Comparison of ENCODE assay signal across 8 mouse cellular contexts in genomic region chr17:56511707-56512090, GRCm38 (mm10). TPM values are rescaled to one million over a fixed set of nuclear protein-coding genes. Genes with fewer than 3 reads are reported as not detected.
DNase-seq lines count a peak whose midpoint lies in the region; ATAC-seq and TF ChIP-seq lines count a peak whose summit lies in the region.
"Had no signal": no experiment of that assay in that cellular context is flagged by ENCODE, and none has a peak within 500 bp of the region (broad histone marks: within the 10 kb centered on the region; RNA-seq: fewer than 3 reads in every experiment).

No protein-coding gene starts in this region.

- 25% methylated on average over 23 of the region's 29 CpGs for WGBS in lung, embryonic 16.5 days
- 28% methylated on average over 29 of the region's 29 CpGs for WGBS in forebrain, embryonic 15.5 days
- 29% methylated on average over 29 of the region's 29 CpGs for WGBS in limb, embryonic 11.5 days
- WGBS in small intestine, adult 2 months, result 24% methylated on average over 29 of the region's 29 CpGs

- H3K27me3 ChIP-seq in lung, embryonic 16.5 days (ENCODE audit: control insufficient read depth, insufficient read depth, low read depth, low read length), result peaks cover 43% of the 10 kb centered on the region
- H3K27me3 ChIP-seq in forebrain, embryonic 15.5 days, result no peaks in the 10 kb centered on the region
- peaks cover 50% of the 10 kb centered on the region for H3K27me3 ChIP-seq in limb, embryonic 11.5 days (ENCODE audit: control insufficient read depth, insufficient read depth, low read length)
- H3K27me3 ChIP-seq in small intestine, adult 2 months (ENCODE audit: control insufficient read depth, insufficient read depth, low read length), result peaks cover 35% of the 10 kb centered on the region

- peak overlapping the region; percentile 34 for H3K4me3 ChIP-seq in lung, embryonic 16.5 days (ENCODE audit: low read length)
- peak overlapping the region; percentile 28 for H3K4me3 ChIP-seq in forebrain, embryonic 15.5 days
- peak overlapping the region; percentile 20 for H3K4me3 ChIP-seq in limb, embryonic 11.5 days (ENCODE audit: low read depth, low read length)
- peak overlapping the region; percentile 27 for H3K4me3 ChIP-seq in small intestine, adult 2 months (ENCODE audit: low read depth, low read length)
- H3K4me3 ChIP-seq: layer of hippocampus, adult 2 months had no signal

- no peak for DNase-seq in lung, adult 18-20 months
- DNase-seq in limb, embryonic 11.5 days (ENCODE audit: low spot score), result no peak
- no peak for DNase-seq in ovary, postnatal 36 days (ENCODE audit: low spot score)
- no peak for DNase-seq in layer of hippocampus, postnatal 14 days (ENCODE audit: low spot score in 2 of 2)

- peaks cover 5% of the 10 kb centered on the region; the same call in 1 of the 2 replicates for H3K9me3 ChIP-seq in lung, embryonic 16.5 days (ENCODE audit: control insufficient read depth, low read length)
- no peaks in the 10 kb centered on the region for H3K9me3 ChIP-seq in forebrain, embryonic 15.5 days
- peaks cover 6% of the 10 kb centered on the region; the same call in 1 of the 2 replicates for H3K9me3 ChIP-seq in limb, embryonic 11.5 days (ENCODE audit: control insufficient read depth, low read length)

- TF ChIP-seq CTCF in small intestine, adult 2 months (IDR thresholded peaks at IDR 0.05; ENCODE audit: extremely low read depth, insufficient read length, insufficient replicate concordance, low read depth, low read length), result no peak

- H3K36me3 ChIP-seq in lung, embryonic 16.5 days (ENCODE audit: control insufficient read depth, insufficient read depth, low read length), result no peaks in the 10 kb centered on the region
- H3K36me3 ChIP-seq in forebrain, embryonic 15.5 days, result no peaks in the 10 kb centered on the region
- H3K36me3 ChIP-seq in limb, embryonic 11.5 days (ENCODE audit: control insufficient read depth, insufficient read depth, low read length), result no peaks in the 10 kb centered on the region
- H3K36me3 ChIP-seq in small intestine, adult 2 months (ENCODE audit: control insufficient read depth, insufficient read depth, low read length), result no peaks in the 10 kb centered on the region

- no peak for TF ChIP-seq POLR2A in small intestine, adult 2 months (IDR thresholded peaks at IDR 0.05; ENCODE audit: low read depth, low read length)

- no peak for ATAC-seq in lung, embryonic 16.5 days (ENCODE audit: low read depth)
- no peak for ATAC-seq in forebrain, embryonic 15.5 days (replicated peaks)
- no peak for ATAC-seq in limb, embryonic 11.5 days (ENCODE audit: insufficient number of reproducible peaks, low FRiP score, low TSS enrichment, low read depth)

- no peak overlapping the region for H3K27ac ChIP-seq in lung, embryonic 16.5 days (ENCODE audit: low read length)
- H3K27ac ChIP-seq in forebrain, embryonic 15.5 days (replicated peaks), result peak overlapping the region; percentile 96
- H3K27ac ChIP-seq in limb, embryonic 11.5 days (replicated peaks; ENCODE audit: low read depth, low read length), result no peak overlapping the region
- H3K27ac ChIP-seq in small intestine, adult 2 months (ENCODE audit: insufficient read depth, low read depth, low read length), result no peak overlapping the region

- peaks cover 20% of the 10 kb centered on the region for H3K4me1 ChIP-seq in lung, embryonic 16.5 days (replicated peaks; ENCODE audit: control insufficient read depth, insufficient read depth, low read length)
- peaks cover 70% of the 10 kb centered on the region for H3K4me1 ChIP-seq in forebrain, embryonic 15.5 days
- peaks cover 15% of the 10 kb centered on the region; the same call in 1 of the 2 replicates for H3K4me1 ChIP-seq in limb, embryonic 11.5 days (ENCODE audit: control insufficient read depth, insufficient read depth, low read length)
- H3K4me1 ChIP-seq in small intestine, adult 2 months (ENCODE audit: control insufficient read depth, insufficient read depth, insufficient read length, low read length), result peaks cover 23% of the 10 kb centered on the region

- peak overlapping the region; percentile 48 for H3K4me2 ChIP-seq in lung, embryonic 16.5 days (ENCODE audit: low read depth, low read length)
- peak overlapping the region; percentile 46 for H3K4me2 ChIP-seq in forebrain, embryonic 15.5 days (replicated peaks)
- peak overlapping the region; percentile 20; the same call in 1 of the 2 replicates for H3K4me2 ChIP-seq in limb, embryonic 11.5 days (ENCODE audit: low read depth, severe bottlenecking)

- peak overlapping the region; percentile 21; the same call in 1 of the 2 replicates for H3K9ac ChIP-seq in lung, embryonic 16.5 days (ENCODE audit: low read length)
- peak overlapping the region; percentile 27; the same call in 1 of the 2 replicates for H3K9ac ChIP-seq in forebrain, embryonic 15.5 days (replicated peaks)
- H3K9ac ChIP-seq in limb, embryonic 11.5 days (ENCODE audit: low read length), result no peak overlapping the region

RNA-seq across cellular contexts. Expression of gene Znrf4, which starts 0.5 kb away (rescaled TPM):
- not detected in 2 replicates for polyA plus RNA-seq in lung, embryonic 16.5 days (2015; fragmentation: Nextera tagmentation; extraction: Ambion mirVana)
- polyA plus RNA-seq in forebrain, embryonic 15.5 days (2015; fragmentation: Nextera tagmentation; extraction: Ambion mirVana), result 0.14 and 0.36 TPM in 2 replicates
- polyA plus RNA-seq in limb, embryonic 11.5 days (2014; fragmentation: Nextera tagmentation; extraction: Ambion mirVana), result not detected in 2 replicates
- polyA plus RNA-seq in small intestine, adult 2 months (2012; rRNA removed), result not detected in 2 replicates
- not detected for total RNA-seq in layer of hippocampus, postnatal 14 days (2021)
- total RNA-seq: layer of hippocampus, adult 2 months had no signal

RNA-seq across cellular contexts. Expression of gene Ptprs, which starts 35.4 kb away (rescaled TPM):
- 59.1 and 59.9 TPM in 2 replicates for polyA plus RNA-seq in lung, embryonic 16.5 days (2015; fragmentation: Nextera tagmentation; extraction: Ambion mirVana)
- 375 and 409 TPM in 2 replicates for polyA plus RNA-seq in forebrain, embryonic 15.5 days (2015; fragmentation: Nextera tagmentation; extraction: Ambion mirVana)
- 82.5 and 86.2 TPM in 2 replicates for polyA plus RNA-seq in limb, embryonic 11.5 days (2014; fragmentation: Nextera tagmentation; extraction: Ambion mirVana)
- 42.5 and 54.1 TPM in 2 replicates for polyA plus RNA-seq in small intestine, adult 2 months (2012; rRNA removed)
- total RNA-seq in layer of hippocampus, postnatal 14 days (2021), result 100 to 1,000 TPM; 771 to 772 TPM

RNA-seq across cellular contexts. Expression of gene Gm20219, which starts 42.5 kb away (rescaled TPM):
- polyA plus RNA-seq in lung, embryonic 16.5 days (2015; fragmentation: Nextera tagmentation; extraction: Ambion mirVana), result 4.8 and 4.9 TPM in 2 replicates
- 1.5 TPM in 2 replicates for polyA plus RNA-seq in forebrain, embryonic 15.5 days (2015; fragmentation: Nextera tagmentation; extraction: Ambion mirVana)
- 0.73 and 0.84 TPM in 2 replicates for polyA plus RNA-seq in limb, embryonic 11.5 days (2014; fragmentation: Nextera tagmentation; extraction: Ambion mirVana)
- 2.7 TPM in 2 replicates for polyA plus RNA-seq in small intestine, adult 2 months (2012; rRNA removed)
- 1 to 10 TPM; 1.9 to 2.1 TPM for total RNA-seq in layer of hippocampus, postnatal 14 days (2021)
